Mouse (Mus musculus): Measurements from ENCODE around the gene Dip2b. TPM values are rescaled to one million over a fixed set of nuclear protein-coding genes. Genes with fewer than 3 reads are reported as not detected.

The Dip2b gene
- polyA plus RNA-seq, 1 experiment, result 7.3 TPM

- TF ChIP-seq USF1 (IDR thresholded peaks at IDR 0.05; ENCODE audit: low read depth) (no peak), TCF12 (IDR thresholded peaks at IDR 0.05; ENCODE audit: insufficient read depth, poor library complexity, severe bottlenecking) (no peak), REST (IDR thresholded peaks at IDR 0.05; ENCODE audit: insufficient read depth, insufficient read length) (no peak), MYOG (IDR thresholded peaks at IDR 0.05; ENCODE audit: control insufficient read depth in 1 of 3, insufficient read depth in 1 of 3, insufficient read length in 2 of 3, low read depth in 2 of 3) (no peak), MAX (IDR thresholded peaks at IDR 0.05; ENCODE audit: low read depth) (no peak), MYOD1 (IDR thresholded peaks at IDR 0.05; ENCODE audit: control insufficient read depth in 1 of 3, insufficient read length in 2 of 3, low read depth in 2 of 3) (no peak), TCF3 (IDR thresholded peaks at IDR 0.05; ENCODE audit: insufficient read length, low read depth) (no peak), CEBPB (IDR thresholded peaks at IDR 0.05; ENCODE audit: insufficient read depth, poor library complexity, severe bottlenecking) (no peak), POLR2A (IDR thresholded peaks at IDR 0.05; ENCODE audit: insufficient read length, low read depth) (no peak), E2F4 (IDR thresholded peaks at IDR 0.05; ENCODE audit: insufficient read depth) (no peak), POLR2AphosphoS2 (IDR thresholded peaks at IDR 0.05; ENCODE audit: insufficient read length, low read depth) (no peak), SRF (IDR thresholded peaks at IDR 0.05; ENCODE audit: control insufficient read depth, insufficient read length, low read depth) (no peak)
- Histone ChIP-seq H3K79me2 (ENCODE audit: control insufficient read depth, insufficient read depth) (no peaks in the 10 kb centered on the region), H3K4me3 (no peak overlapping the region), H3K36me3 (ENCODE audit: control insufficient read depth, insufficient read depth) (peaks cover 28% of the 10 kb centered on the region), H3K4me2 (ENCODE audit: low read depth) (no peak overlapping the region), H3ac (ENCODE audit: control insufficient read depth, insufficient read length) (no peak overlapping the region), H3K27me3 (ENCODE audit: control insufficient read depth, insufficient read depth, insufficient read length) (no peaks in the 10 kb centered on the region)
Measured at GRCm38 (mm10) chr15:100177167-100177566, 138.7 kb downstream of the Dip2b start.

- Histone ChIP-seq H3K4me2 (ENCODE audit: low read depth) (no peak overlapping the region), H3K79me2 (ENCODE audit: control insufficient read depth, insufficient read depth) (no peaks in the 10 kb centered on the region), H3K4me3 (no peak overlapping the region), H3K36me3 (ENCODE audit: control insufficient read depth, insufficient read depth) (peaks cover 28% of the 10 kb centered on the region), H3ac (ENCODE audit: control insufficient read depth, insufficient read length) (no peak overlapping the region), H3K27me3 (ENCODE audit: control insufficient read depth, insufficient read depth, insufficient read length) (no peaks in the 10 kb centered on the region)
- no peak for TF ChIP-seq MYOD1 (IDR thresholded peaks at IDR 0.05; ENCODE audit: control insufficient read depth in 1 of 3, insufficient read length in 2 of 3, low read depth in 2 of 3)
- TF ChIP-seq TCF3 (IDR thresholded peaks at IDR 0.05; ENCODE audit: insufficient read length, low read depth), result no peak
- TF ChIP-seq MAX (IDR thresholded peaks at IDR 0.05; ENCODE audit: low read depth), result no peak
- TF ChIP-seq POLR2A (IDR thresholded peaks at IDR 0.05; ENCODE audit: insufficient read length, low read depth), result no peak
- no peak for TF ChIP-seq E2F4 (IDR thresholded peaks at IDR 0.05; ENCODE audit: insufficient read depth)
- TF ChIP-seq TCF12 (IDR thresholded peaks at IDR 0.05; ENCODE audit: insufficient read depth, poor library complexity, severe bottlenecking), result no peak
- no peak for TF ChIP-seq REST (IDR thresholded peaks at IDR 0.05; ENCODE audit: insufficient read depth, insufficient read length)
- TF ChIP-seq CEBPB (IDR thresholded peaks at IDR 0.05; ENCODE audit: insufficient read depth, poor library complexity, severe bottlenecking), result no peak
Measured at GRCm38 (mm10) chr15:100177575-100177974, 139.1 kb downstream of the Dip2b start.

- H3K36me3 ChIP-seq (ENCODE audit: control insufficient read depth, insufficient read depth), result peaks cover 33% of the 10 kb centered on the region
- no peaks in the 10 kb centered on the region for H3K79me2 ChIP-seq (ENCODE audit: control insufficient read depth, insufficient read depth)
- H3K4me3 ChIP-seq, result no peak overlapping the region
- no peak for TF ChIP-seq MAX (IDR thresholded peaks at IDR 0.05; ENCODE audit: low read depth)
- no peak for TF ChIP-seq REST (IDR thresholded peaks at IDR 0.05; ENCODE audit: insufficient read depth, insufficient read length)
- no peak for TF ChIP-seq CEBPB (IDR thresholded peaks at IDR 0.05; ENCODE audit: insufficient read depth, poor library complexity, severe bottlenecking)
- TF ChIP-seq POLR2A (IDR thresholded peaks at IDR 0.05; ENCODE audit: insufficient read length, low read depth), result no peak
- no peak for TF ChIP-seq MYOD1 (IDR thresholded peaks at IDR 0.05; ENCODE audit: control insufficient read depth in 1 of 3, insufficient read length in 2 of 3, low read depth in 2 of 3)
- TF ChIP-seq TCF3 (IDR thresholded peaks at IDR 0.05; ENCODE audit: insufficient read length, low read depth), result no peak
- no peak for TF ChIP-seq MYOG (IDR thresholded peaks at IDR 0.05; ENCODE audit: control insufficient read depth in 1 of 3, insufficient read depth in 1 of 3, insufficient read length in 2 of 3, low read depth in 2 of 3)
- no peak for TF ChIP-seq USF1 (IDR thresholded peaks at IDR 0.05; ENCODE audit: low read depth)
- TF ChIP-seq TCF12 (IDR thresholded peaks at IDR 0.05; ENCODE audit: insufficient read depth, poor library complexity, severe bottlenecking), result no peak
- TF ChIP-seq SRF (IDR thresholded peaks at IDR 0.05; ENCODE audit: control insufficient read depth, insufficient read length, low read depth), result no peak
- TF ChIP-seq E2F4 (IDR thresholded peaks at IDR 0.05; ENCODE audit: insufficient read depth), result no peak
- TF ChIP-seq POLR2AphosphoS2 (IDR thresholded peaks at IDR 0.05; ENCODE audit: insufficient read length, low read depth), result no peak
- no peak overlapping the region for H3K4me2 ChIP-seq (ENCODE audit: low read depth)
- no peak overlapping the region for H3ac ChIP-seq (ENCODE audit: control insufficient read depth, insufficient read length)
- H3K27me3 ChIP-seq (ENCODE audit: control insufficient read depth, insufficient read depth, insufficient read length), result no peaks in the 10 kb centered on the region
Measured at GRCm38 (mm10) chr15:100178487-100178886, 140.0 kb downstream of the Dip2b start.

GRCm38 (mm10) chr15:100179685-100180084, 141.2 kb downstream of the Dip2b start:
- Histone ChIP-seq H3K4me3 (no peak overlapping the region), H3K4me2 (ENCODE audit: low read depth) (no peak overlapping the region), H3K27me3 (ENCODE audit: control insufficient read depth, insufficient read depth, insufficient read length) (no peaks in the 10 kb centered on the region), H3K36me3 (ENCODE audit: control insufficient read depth, insufficient read depth) (peaks cover 34% of the 10 kb centered on the region), H3K79me2 (ENCODE audit: control insufficient read depth, insufficient read depth) (no peaks in the 10 kb centered on the region), H3ac (ENCODE audit: control insufficient read depth, insufficient read length) (no peak overlapping the region)
- no peak for TF ChIP-seq POLR2AphosphoS2 (IDR thresholded peaks at IDR 0.05; ENCODE audit: insufficient read length, low read depth)
- TF ChIP-seq POLR2A (IDR thresholded peaks at IDR 0.05; ENCODE audit: insufficient read length, low read depth), result no peak
- no peak for TF ChIP-seq REST (IDR thresholded peaks at IDR 0.05; ENCODE audit: insufficient read depth, insufficient read length)
- TF ChIP-seq TCF3 (IDR thresholded peaks at IDR 0.05; ENCODE audit: insufficient read length, low read depth), result no peak
- no peak for TF ChIP-seq E2F4 (IDR thresholded peaks at IDR 0.05; ENCODE audit: insufficient read depth)
- no peak for TF ChIP-seq MYOD1 (IDR thresholded peaks at IDR 0.05; ENCODE audit: control insufficient read depth in 1 of 3, insufficient read length in 2 of 3, low read depth in 2 of 3)
- no peak for TF ChIP-seq MYOG (IDR thresholded peaks at IDR 0.05; ENCODE audit: control insufficient read depth in 1 of 3, insufficient read depth in 1 of 3, insufficient read length in 2 of 3, low read depth in 2 of 3)
- no peak for TF ChIP-seq CEBPB (IDR thresholded peaks at IDR 0.05; ENCODE audit: insufficient read depth, poor library complexity, severe bottlenecking)
- no peak for TF ChIP-seq TCF12 (IDR thresholded peaks at IDR 0.05; ENCODE audit: insufficient read depth, poor library complexity, severe bottlenecking)
- TF ChIP-seq SRF (IDR thresholded peaks at IDR 0.05; ENCODE audit: control insufficient read depth, insufficient read length, low read depth), result no peak
- no peak for TF ChIP-seq USF1 (IDR thresholded peaks at IDR 0.05; ENCODE audit: low read depth)
- TF ChIP-seq MAX (IDR thresholded peaks at IDR 0.05; ENCODE audit: low read depth), result no peak

All from myocyte (in vitro differentiated cells).